Mouse (Mus musculus) large intestine, adult 2 months (tissue): Measurements from ENCODE around the gene Tlr3. TPM values are rescaled to one million over a fixed set of nuclear protein-coding genes. Genes with fewer than 3 reads are reported as not detected.

Experiments used
- DNase-seq: peaks from one replicate; pipeline ENCODE4 v3.0.0-alpha.2; 2012; ENCODE audit warnings: low read depth, low spot score
- WGBS: fragments of 180-500 bp; shearing (Covaris S2); methylation state at CpG from one replicate; pipeline ENCODE4 v1.1.7; 2018; 5-methylcytosine and 5-hydroxymethylcytosine counted together
- polyA plus RNA-seq: library from polyadenylated mRNA; depleted of rRNA; stranded (reverse); fragments of >200 nt; gene quantifications from 2 replicates; pipeline ENCODE4 v1.2.3, GENCODE M21; 2012; rRNA removed

The Tlr3 gene
- polyA plus RNA-seq, 1 experiment, result 5.6 TPM

- WGBS, result 5% methylated on average over 47 of the region's 49 CpGs
- no peak for DNase-seq
Observed at GRCm38 (mm10) chr8:45358132-45358918, 52.6 kb downstream of the Tlr3 start.

GRCm38 (mm10) chr8:45355809-45356208, 55.1 kb downstream of the Tlr3 start:
- 87% methylated on average over 6 of the region's 6 CpGs for WGBS
- no peak for DNase-seq

Other genes starting within 250 kb of the Tlr3 start
- gene F11, start 149.0 kb downstream of the Tlr3 start, polyA plus RNA-seq, result not detected in 2 replicates
- 0.01 and 0.19 TPM in 2 replicates for gene Klkb1, start 116.2 kb downstream of the Tlr3 start, polyA plus RNA-seq
- 0.12 TPM in 1 of 2 replicates, not detected in the other for gene Gm45753, start 102.6 kb downstream of the Tlr3 start, polyA plus RNA-seq
- 12.7 and 63.2 TPM in 2 replicates for gene Cyp4v3, start 77.9 kb downstream of the Tlr3 start, polyA plus RNA-seq
- 1.8 and 1.9 TPM in 2 replicates for gene Fam149a, start 28.8 kb downstream of the Tlr3 start, polyA plus RNA-seq
- gene Sorbs2, start 96.7 kb upstream of the Tlr3 start, polyA plus RNA-seq, result 5.6 and 13.3 TPM in 2 replicates